Mouse (Mus musculus) spleen, postnatal 14 days (tissue): ENCODE measurements at regions not wholly inside any gene's neighbourhood (a gene's known extent, or its start where the extent isn't known, plus 50 kb on each side); places are given as distances from the start of the nearest gene placed in this dataset.

Experiments
- DNase-seq, 2 experiments: peaks; one replicate each; pipeline ENCODE4 v3.0.0; 2021 to 2022; ENCODE audit warnings: low spot score in 2 of 2

DNA sequence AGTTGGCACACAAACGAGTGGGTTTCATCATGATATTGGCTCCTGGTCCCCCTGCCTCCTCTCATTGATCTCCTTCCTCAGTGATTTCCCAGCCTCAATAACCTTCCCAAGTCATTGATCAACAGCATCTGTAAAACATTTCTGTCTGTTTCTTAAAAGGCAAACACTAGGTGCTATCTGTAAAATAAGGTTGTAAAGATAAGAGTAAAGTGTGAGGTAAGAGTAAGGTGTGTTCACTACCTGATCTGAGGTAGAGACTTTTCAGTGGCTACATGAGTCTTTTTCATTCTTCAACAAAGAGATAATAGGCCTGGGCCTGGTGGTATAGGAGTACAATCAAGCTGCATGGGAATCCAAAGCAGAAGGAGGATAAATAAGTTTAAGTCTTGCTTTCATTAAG is 55.7 kb downstream of the Plk2 start:
- DNase-seq = no peak

DNA sequence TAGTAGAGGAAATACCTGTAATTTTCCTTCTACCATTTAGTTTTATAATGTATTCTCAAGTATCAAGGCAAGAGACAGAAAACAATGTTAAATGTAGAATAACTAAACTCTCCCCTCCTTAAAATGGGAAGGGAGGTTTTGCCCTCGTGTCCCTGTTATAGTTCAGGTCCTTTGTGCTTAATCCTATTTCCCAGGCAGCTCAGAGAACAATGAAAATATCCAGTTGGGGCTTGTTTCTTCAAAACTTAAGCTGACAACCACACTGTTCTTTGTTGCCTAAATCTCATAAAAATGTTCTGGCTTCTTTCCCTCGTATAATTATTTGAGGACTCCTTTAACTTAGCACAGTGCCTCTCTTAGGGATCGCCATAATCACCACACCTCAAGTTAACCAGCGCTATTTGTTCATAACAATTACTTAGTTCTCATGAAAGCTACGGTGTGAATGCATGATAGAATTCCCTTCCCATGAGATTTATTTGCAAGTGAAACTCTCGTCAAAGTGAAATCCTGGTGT is 57.2 kb downstream of the Plk2 start:
- no peak for DNase-seq

- DNase-seq = no peak
Measured at GRCm38 (mm10) chr13:110455085-110455484, 60.2 kb downstream of the Plk2 start.

GRCm38 (mm10) chr13:110455569-110456196 is 60.8 kb downstream of the Plk2 start:
- no peak for DNase-seq

- DNase-seq = no peak
Measured at GRCm38 (mm10) chr13:110458701-110459100, 63.9 kb downstream of the Plk2 start.

DNA sequence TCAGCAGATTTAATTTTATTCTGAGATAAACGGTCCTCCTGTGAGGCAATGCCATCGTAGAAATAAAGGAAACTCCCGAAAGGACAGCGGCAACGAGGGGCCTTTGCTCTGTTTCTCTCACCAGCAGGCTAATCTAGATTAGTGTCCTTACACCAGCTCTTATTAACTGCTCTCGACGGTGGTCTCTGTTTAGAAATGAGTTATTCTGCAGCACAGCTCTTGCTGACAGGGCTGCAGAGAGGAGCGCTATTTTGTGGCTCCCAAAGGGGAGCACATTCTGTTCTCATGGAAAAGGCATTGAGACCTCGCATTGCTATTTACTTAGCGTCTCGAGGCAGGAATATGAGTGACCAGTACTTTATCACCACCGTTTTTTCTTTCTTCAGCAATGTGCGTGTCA is 66.7 kb downstream of the Plk2 start:
- no peak for DNase-seq

DNA sequence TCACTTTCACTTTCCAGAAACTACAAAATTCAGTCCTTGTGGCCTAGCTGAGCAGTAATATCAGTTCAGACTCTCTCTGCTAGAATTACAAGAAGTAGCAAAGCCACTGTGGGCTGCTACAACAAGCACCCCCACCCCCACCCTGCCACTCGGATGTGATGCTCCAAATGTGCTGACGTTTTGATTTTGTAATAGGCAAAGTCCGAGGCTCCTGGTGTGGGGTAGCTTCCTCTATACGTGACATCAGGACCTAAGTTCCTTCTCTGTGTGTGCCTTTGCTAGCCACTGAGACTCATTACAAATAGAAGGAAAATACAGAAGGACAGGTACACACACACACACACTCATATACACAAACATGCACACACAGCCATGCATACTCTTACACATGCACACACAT is 76.7 kb downstream of the Plk2 start:
- DNase-seq = no peak

- no peak for DNase-seq
Measured at GRCm38 (mm10) chr13:110477709-110478108, 82.9 kb downstream of the Plk2 start.

- no peak for DNase-seq
Measured at GRCm38 (mm10) chr13:110484358-110484940, 89.6 kb downstream of the Plk2 start.

- DNase-seq = no peak
Measured at GRCm38 (mm10) chr13:110485515-110485914, 90.7 kb downstream of the Plk2 start.

- DNase-seq = no peak
Measured at GRCm38 (mm10) chr13:110490166-110490565, 95.3 kb downstream of the Plk2 start.

DNA sequence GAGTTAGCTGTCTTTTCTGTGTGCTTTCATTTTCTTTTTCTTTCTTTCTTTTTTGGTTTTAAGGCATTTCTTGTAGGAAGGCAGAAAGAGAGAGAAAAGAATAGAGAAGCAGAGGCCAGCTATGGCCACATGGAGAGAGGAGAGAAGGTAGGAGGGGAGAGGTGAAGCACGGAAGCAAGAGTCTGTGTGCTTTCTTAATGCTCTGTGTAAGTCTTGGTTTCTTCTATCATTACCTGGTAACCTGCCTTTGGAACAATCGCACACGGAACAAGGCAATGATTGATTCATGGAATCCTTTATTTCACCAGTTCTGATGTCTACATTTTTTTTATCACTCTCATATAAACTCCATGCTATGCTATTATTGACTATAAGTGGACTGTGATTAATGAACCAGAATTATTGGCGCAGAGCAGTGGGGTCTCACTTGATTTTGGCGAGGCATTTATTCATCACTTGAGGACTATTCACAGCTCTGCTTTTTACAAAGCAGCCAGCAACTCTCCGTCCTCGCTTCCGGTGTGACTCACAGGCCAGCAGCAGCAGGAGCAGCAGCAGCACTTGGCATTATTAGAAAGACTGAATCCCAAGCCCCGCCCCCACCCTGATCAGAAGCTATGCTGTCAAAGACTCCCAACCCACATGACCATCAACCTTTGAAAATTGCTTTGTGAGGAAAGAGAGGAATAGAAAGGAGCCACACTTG is 97.6 kb downstream of the Plk2 start:
- DNase-seq = no peak

- DNase-seq = no peak
Measured at GRCm38 (mm10) chr13:110493002-110493552, 98.2 kb downstream of the Plk2 start.

- DNase-seq = no peak
Measured at GRCm38 (mm10) chr13:110497461-110497860, 102.6 kb downstream of the Plk2 start.

GRCm38 (mm10) chr13:110507814-110508362 is 113.0 kb downstream of the Plk2 start:
- no peak for DNase-seq

DNA sequence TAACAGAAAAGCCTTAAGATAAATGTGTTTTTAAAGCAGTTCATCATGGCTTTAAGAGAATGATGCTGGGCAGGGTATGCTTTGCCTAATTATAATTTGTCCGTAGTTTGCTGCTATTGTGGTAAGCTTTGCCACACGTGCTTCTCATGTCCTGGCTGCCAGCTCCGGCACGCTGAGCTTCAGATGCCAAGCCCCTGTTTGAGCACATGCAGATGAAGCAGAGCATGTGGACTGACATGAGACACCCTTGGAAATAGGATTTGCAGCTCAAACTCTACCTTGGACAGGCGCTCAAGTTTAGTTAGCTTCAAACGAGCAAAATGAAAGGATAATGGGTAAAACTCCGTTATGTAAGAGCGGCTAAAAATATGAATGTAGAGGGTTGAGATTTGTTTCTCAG is 123.1 kb downstream of the Plk2 start:
- DNase-seq = no peak

DNA sequence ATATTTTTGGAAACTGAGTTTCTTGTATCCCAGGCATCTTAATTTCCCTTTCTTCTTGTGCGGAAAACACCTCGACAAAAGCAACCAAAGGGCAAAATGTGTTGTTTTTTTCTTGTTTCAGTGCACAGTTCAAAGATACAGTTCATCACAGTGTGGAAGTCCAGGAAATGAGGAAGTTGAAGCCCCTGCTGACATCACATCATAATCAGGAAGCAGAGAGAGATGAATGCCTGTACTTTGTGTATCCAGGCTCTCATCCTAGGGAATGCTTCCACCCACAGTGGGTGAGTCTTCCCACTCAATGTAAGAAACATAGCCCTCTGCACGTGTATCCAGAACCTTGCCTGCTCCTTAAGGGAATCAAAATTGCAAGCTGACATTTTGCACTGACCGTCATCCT is 128.1 kb downstream of the Plk2 start:
- DNase-seq = no peak

- no peak for DNase-seq
Measured at GRCm38 (mm10) chr13:110527681-110528080, 132.8 kb downstream of the Plk2 start.

GRCm38 (mm10) chr13:110529624-110530023 is 134.8 kb downstream of the Plk2 start:
- DNase-seq = no peak

DNA sequence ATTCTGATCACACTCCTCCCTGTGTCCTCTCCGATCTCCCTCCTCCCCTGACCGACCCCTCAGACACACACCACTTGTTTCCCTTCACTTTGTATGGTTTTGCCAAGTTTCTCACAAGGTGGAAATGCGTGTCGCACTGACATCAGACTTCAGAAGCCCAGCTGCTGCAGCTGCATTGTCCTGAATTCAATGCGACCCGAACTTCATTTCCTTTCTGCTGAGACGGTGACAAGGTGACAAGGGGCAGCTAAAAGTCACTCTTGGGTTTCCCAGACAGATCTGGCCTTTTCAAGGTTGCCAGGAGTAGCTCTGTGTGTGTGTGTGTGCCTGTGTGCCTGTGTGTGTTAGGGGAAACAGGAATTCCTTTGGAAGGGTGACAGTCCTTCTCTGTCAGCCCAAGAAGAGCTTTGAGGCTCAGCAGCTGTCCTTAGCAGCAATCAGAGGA is 139.5 kb downstream of the Plk2 start:
- DNase-seq = no peak

- no peak for DNase-seq
Measured at GRCm38 (mm10) chr13:110535785-110536184, 140.9 kb downstream of the Plk2 start.

DNA sequence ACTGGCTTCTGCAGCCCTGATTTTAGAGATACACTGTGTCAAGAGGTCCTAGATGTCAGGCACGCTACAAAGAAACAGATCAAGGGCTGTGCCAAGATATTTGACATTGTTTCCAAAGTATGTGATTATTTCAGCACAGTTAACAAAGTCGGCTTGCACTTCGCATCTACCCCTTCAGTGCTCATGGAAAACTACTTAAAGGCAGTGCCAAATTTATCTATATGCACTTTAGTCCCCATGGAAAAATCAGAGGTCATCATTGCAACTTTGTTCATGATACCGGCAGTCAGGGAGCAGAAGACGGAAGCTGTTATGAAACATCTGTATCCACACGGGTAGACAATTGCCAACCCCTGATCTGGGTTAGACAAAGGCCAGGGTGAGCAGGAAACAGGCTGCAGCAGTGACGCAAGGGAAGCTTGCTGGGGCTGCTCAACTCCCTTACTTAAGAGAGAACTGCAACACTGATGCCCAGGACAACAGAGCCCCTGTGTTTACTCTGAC is 143.2 kb downstream of the Plk2 start:
- DNase-seq = no peak
